Mouse (Mus musculus): ENCODE measurements around the gene Zfp180. TPM values are rescaled to one million over a fixed set of nuclear protein-coding genes. Genes with fewer than 3 reads are reported as not detected.
"Not testable (repeated sequence)": the region's sequence is repeated elsewhere in the genome, so short reads cannot be mapped to it uniquely, and the experiment has no call there.

The Zfp180 gene
- 12.1 and 13.6 TPM in 2 replicates for polyA plus RNA-seq (2015; fragmentation: Nextera tagmentation; extraction: Ambion mirVana)

GRCm38 (mm10) chr7:24081634-24082431, at the start of gene Zfp180:
Gene Zfp180, plus strand, starts transcription at chr7:24081924.
- 21% methylated on average over 44 of the region's 44 CpGs for WGBS
- Histone ChIP-seq H3K4me3 (replicated peaks; ENCODE audit: low read depth, low read length) (peak within 1 kb of the TSS; percentile 58), H3K27ac (peak within 1 kb of the TSS; percentile 68), H3K27me3 (ENCODE audit: insufficient read depth, low read length) (no peaks in the 10 kb centered on the region), H3K4me1 (replicated peaks; ENCODE audit: insufficient read depth, low read length) (peaks cover 10% of the 10 kb centered on the region; the same call in 1 of the 2 replicates), H3K9ac (ENCODE audit: low read depth, low read length) (peak within 1 kb of the TSS; percentile 60), H3K4me2 (ENCODE audit: low read length) (peak within 1 kb of the TSS; percentile 82), H3K36me3 (ENCODE audit: insufficient read depth, low read length) (no peaks in the 10 kb centered on the region), H3K9me3 (replicated peaks; ENCODE audit: low read length) (no peaks in the 10 kb centered on the region)
- DNase-seq (ENCODE audit: low spot score): peak; percentile 99
- TF ChIP-seq CTCF (IDR thresholded peaks at IDR 0.05; ENCODE audit: low read depth): no peak
- ATAC-seq (replicated peaks; ENCODE audit: low FRiP score, low read depth): peak; percentile 99

- Histone ChIP-seq H3K9me3 (replicated peaks; ENCODE audit: low read length) (no peaks in the 10 kb centered on the region), H3K27ac (no peak within 1 kb of the TSS), H3K4me2 (ENCODE audit: low read length) (no peak within 1 kb of the TSS), H3K4me1 (replicated peaks; ENCODE audit: insufficient read depth, low read length) (no peaks in the 10 kb centered on the region), H3K27me3 (ENCODE audit: insufficient read depth, low read length) (no peaks in the 10 kb centered on the region), H3K9ac (ENCODE audit: low read depth, low read length) (no peak within 1 kb of the TSS), H3K4me3 (replicated peaks; ENCODE audit: low read depth, low read length) (no peak within 1 kb of the TSS), H3K36me3 (ENCODE audit: insufficient read depth, low read length) (no peaks in the 10 kb centered on the region)
- TF ChIP-seq CTCF (IDR thresholded peaks at IDR 0.05; ENCODE audit: low read depth): no peak
- 81% methylated on average over 4 of the region's 4 CpGs for WGBS
- no peak for DNase-seq (ENCODE audit: low spot score)
- no peak for ATAC-seq (replicated peaks; ENCODE audit: low FRiP score, low read depth)
Measured at GRCm38 (mm10) chr7:24052660-24053304, 28.9 kb upstream of the Zfp180 start, which contains the start of gene Vmn1r183. Gene Vmn1r183, plus strand, starts transcription at chr7:24053254.

GRCm38 (mm10) chr7:24074424-24074823, 7.3 kb upstream of the Zfp180 start:
- not testable (repeated sequence) for H3K27ac ChIP-seq; H3K4me3 ChIP-seq (replicated peaks; ENCODE audit: low read depth, low read length); H3K4me1 ChIP-seq (replicated peaks; ENCODE audit: insufficient read depth, low read length); H3K27me3 ChIP-seq (ENCODE audit: insufficient read depth, low read length); H3K9ac ChIP-seq (ENCODE audit: low read depth, low read length); H3K9me3 ChIP-seq (replicated peaks; ENCODE audit: low read length); DNase-seq (ENCODE audit: low spot score); ATAC-seq (replicated peaks; ENCODE audit: low FRiP score, low read depth); H3K4me2 ChIP-seq (ENCODE audit: low read length); H3K36me3 ChIP-seq (ENCODE audit: insufficient read depth, low read length)
- WGBS: 59% methylated on average over 1 of the region's 1 CpGs

GRCm38 (mm10) chr7:24082457-24083235, 922 bp downstream of the Zfp180 start:
- no peaks in the 10 kb centered on the region for H3K9me3 ChIP-seq (replicated peaks; ENCODE audit: low read length)
- H3K9ac ChIP-seq (ENCODE audit: low read depth, low read length): peak overlapping the region; percentile 60
- H3K4me2 ChIP-seq (ENCODE audit: low read length): peak overlapping the region; percentile 82
- H3K36me3 ChIP-seq (ENCODE audit: insufficient read depth, low read length): 0 out of 2 replicates have a peak, but pooled peaks cover under 1% of the 10 kb centered on the region
- 37% methylated on average over 15 of the region's 15 CpGs for WGBS
- H3K4me1 ChIP-seq (replicated peaks; ENCODE audit: insufficient read depth, low read length): peaks cover 10% of the 10 kb centered on the region; the same call in 1 of the 2 replicates
- ATAC-seq (replicated peaks; ENCODE audit: low FRiP score, low read depth) (peak; percentile 1; the same call in 1 of the 2 replicates), DNase-seq (ENCODE audit: low spot score) (no peak)
- TF ChIP-seq CTCF (IDR thresholded peaks at IDR 0.05; ENCODE audit: low read depth): no peak
- peak overlapping the region; percentile 68 for H3K27ac ChIP-seq
- peak overlapping the region; percentile 58 for H3K4me3 ChIP-seq (replicated peaks; ENCODE audit: low read depth, low read length)
- H3K27me3 ChIP-seq (ENCODE audit: insufficient read depth, low read length): no peaks in the 10 kb centered on the region

- no peak overlapping the region for H3K27ac ChIP-seq
- WGBS: 93% methylated on average over 4 of the region's 4 CpGs
- H3K27me3 ChIP-seq (ENCODE audit: insufficient read depth, low read length): no peaks in the 10 kb centered on the region
- no peak for TF ChIP-seq CTCF (IDR thresholded peaks at IDR 0.05; ENCODE audit: low read depth)
- no peak overlapping the region for H3K4me2 ChIP-seq (ENCODE audit: low read length)
- H3K9ac ChIP-seq (ENCODE audit: low read depth, low read length): no peak overlapping the region
- H3K4me3 ChIP-seq (replicated peaks; ENCODE audit: low read depth, low read length): no peak overlapping the region
- ATAC-seq (replicated peaks; ENCODE audit: low FRiP score, low read depth) (no peak), DNase-seq (ENCODE audit: low spot score) (no peak)
- peaks cover 10% of the 10 kb centered on the region; the same call in 1 of the 2 replicates for H3K4me1 ChIP-seq (replicated peaks; ENCODE audit: insufficient read depth, low read length)
- H3K9me3 ChIP-seq (replicated peaks; ENCODE audit: low read length): no peaks in the 10 kb centered on the region
- H3K36me3 ChIP-seq (ENCODE audit: insufficient read depth, low read length): 0 out of 2 replicates have a peak, but pooled peaks cover 3% of the 10 kb centered on the region
Measured at GRCm38 (mm10) chr7:24086871-24087270, 5.1 kb downstream of the Zfp180 start.
